Mouse (Mus musculus) testis, postnatal 14 days (tissue): ENCODE data around the gene Scarb1.
"Not testable (repeated sequence)": the region's sequence is repeated elsewhere in the genome, so short reads cannot be mapped to it uniquely, and the experiment has no call there.

Source experiments
- DNase-seq: peaks from one replicate; pipeline ENCODE4 v3.0.0; 2021; ENCODE audit warnings: low spot score

Scarb1 gene

GRCm38 (mm10) chr5:125340547-125341262 lies at the start of gene Scarb1:
Scarb1 (minus strand) TSS chr5:125341094.
- peak; percentile 87 for DNase-seq

DNA sequence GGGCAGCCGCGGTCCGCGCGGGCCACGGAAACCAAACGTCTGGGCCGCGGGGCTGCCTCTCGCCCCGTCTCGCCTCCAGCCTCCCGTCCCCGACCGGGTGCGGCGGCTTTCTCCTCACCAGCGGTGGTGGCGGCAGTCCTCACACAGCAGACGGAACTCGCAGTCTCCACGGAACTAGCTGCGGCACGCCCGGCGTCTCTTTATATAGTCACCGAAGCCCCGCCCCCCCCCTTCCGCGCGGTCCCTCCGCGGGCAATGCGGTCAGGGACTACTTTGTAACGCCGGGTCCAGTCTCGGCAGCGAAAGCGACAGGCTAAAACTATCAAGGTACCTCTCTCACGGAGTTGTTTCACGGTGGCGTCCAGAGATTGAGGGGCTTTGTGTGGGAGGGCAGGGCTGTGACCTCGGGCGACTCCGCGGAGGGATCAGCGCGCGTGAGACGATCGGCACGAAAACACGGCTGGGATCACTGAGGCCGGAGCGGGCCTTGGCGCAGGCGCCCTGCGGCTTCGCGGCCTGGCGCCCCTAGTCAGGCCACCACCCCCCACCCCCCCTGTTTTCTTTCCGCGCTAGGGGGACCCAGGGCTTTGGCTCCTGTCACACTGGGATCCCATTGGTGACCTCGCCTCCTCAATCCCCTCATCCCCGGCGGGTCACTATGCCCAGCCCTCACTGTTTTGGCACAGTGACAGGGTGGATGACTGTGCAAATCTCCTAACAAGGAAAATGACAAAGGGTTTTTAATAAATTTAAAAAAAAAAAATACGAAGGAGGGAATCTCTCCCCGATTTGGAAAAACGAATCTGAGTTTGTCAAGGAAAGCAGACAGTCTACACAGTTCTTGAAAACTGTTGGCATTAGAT lies 48.9 kb upstream of the Scarb1 start, which contains the start of gene Ubc:
TSS of gene Ubc (minus strand) at position 624 of the 863 bp plus-strand sequence.
- peak; percentile 86 for DNase-seq

DNA sequence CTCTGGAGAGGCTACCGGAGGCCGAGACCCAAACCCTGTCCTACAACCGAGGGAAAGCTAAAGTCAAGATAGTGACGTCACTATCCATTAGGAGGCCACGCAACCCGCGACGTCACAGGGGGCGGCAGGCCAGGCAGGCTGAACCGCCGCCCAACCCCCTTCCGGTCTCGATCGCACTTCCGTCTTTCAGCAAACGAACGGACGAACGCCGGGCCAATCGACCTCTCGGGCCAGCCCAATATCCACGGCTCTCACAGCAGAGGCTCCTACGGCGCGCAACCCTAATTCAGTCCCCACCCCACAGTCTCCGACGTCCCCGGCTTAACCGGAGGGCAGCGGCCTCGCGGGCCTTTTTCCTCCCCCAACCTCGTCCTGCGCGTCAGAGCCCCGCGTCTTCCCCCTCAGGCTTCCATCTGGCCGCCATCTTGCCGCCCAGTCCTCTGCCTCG lies 48.3 kb upstream of the Scarb1 start, which contains the start of gene Gm10382:
TSS of gene Gm10382 (plus strand) at position 192 of the 448 bp plus-strand sequence.
- DNase-seq = peak; percentile 84

GRCm38 (mm10) chr5:125388358-125389092 lies 47.6 kb upstream of the Scarb1 start:
- no peak for DNase-seq

GRCm38 (mm10) chr5:125387295-125387694 lies 46.4 kb upstream of the Scarb1 start:
- not testable (repeated sequence) for DNase-seq

GRCm38 (mm10) chr5:125385215-125385940 lies 44.5 kb upstream of the Scarb1 start:
- no peak for DNase-seq

DNA sequence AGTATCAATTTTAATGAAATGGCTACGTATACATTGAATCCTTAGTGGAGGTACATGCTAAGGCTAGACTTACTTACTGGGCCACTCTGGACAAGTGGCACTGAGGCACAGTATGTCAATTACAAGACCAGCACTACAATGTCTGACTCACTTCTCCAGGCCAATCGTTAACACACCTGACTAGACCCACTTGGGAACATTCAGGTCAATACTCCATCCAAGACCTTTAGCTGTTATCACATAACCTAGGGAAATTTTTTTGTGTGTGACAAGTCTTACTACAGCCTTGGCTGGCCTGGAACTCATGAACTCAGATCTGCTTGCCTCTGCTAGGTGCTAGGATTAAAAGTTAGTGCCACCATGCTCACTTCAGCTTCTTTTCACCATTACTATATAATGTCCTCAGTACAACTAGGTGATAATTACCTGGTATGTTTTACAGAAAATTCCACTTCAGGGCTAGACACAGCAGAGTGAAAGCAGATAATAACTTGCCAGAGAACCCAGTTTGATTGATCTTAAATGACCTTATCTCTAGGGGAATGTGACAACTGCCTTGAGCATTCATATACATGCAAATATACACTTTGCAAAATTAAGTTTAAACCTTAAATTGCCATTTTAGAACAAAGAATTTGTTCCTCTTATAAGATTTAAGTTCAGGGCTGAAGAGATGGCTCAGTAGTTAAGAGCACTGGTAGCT lies 43.8 kb upstream of the Scarb1 start:
- no peak for DNase-seq

DNA sequence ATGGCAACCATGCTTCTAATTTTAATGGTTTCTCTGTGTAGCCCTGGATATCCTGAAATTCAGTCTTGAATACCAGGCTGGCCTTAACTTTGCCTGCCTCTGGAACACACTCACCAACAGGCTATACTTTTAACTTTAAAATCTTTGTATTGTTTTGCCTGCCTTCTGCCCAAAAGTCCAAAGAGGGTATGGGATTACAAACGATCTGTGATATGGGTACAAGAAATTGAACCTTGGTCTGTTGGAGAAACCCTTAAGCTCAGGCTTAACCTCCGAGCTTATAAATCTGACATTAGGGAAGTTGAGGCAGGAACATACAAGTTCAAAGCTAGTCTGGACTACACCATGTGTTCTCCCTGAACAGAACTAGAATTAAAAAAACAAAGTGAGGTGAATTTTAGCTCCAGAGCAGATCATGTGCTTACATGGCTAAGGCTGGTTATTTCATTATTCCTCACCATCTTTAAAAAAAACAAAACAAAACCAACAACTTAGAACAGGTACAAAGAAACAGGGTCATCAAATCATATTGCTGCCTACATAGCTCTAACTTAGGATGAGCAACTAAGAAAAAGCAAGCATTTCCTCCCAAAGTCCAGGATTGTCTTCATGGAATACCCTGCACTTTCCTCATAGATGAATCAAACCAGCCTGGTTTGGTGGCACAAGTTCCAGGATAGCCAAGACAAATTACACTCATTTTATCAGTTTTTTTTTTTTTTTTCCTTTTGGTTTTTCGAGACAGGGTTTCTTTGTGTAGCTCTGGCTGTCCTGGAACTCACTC lies 42.9 kb upstream of the Scarb1 start:
- no peak for DNase-seq

DNA sequence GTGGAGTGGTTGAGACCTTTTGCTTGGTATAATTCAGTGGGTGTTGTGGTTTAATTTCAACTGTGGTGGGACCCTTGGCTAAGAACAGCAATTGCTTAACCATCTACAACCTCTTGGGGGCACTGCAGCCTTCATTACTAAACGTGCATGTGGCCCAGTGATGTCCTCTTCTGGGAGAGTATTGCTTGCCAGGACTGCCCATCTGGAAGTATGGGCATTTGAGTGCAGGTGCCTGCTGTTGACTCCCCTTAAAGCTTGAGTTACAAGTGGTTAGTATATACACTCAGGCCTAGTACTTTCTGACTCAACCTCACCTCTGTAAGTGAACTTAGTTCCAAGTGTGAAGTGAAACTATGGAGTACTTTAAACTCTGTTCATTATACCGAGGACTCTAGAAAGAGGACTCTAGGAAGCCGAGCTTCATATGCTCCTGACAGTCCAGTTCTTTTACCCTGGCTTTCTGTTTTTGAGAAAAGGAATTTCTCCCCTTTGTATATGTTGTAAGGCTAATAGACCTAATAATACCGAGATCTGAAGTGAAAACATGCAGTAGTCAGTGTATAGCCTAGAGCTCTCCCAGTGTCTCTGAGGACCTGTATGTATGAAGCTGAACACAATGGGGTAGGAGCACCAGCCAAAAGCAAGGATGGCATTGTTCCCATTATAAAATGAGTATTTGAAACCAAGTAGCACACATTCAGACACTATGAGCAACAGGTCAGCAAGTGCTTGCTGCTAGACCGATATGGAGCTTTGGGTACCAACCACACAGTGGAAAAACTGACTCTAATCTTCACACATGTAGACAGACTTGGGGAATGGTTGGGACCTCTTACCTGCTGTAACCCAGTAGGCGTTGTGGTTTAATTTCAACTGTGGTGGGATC lies 42.0 kb upstream of the Scarb1 start:
- no peak for DNase-seq

DNA sequence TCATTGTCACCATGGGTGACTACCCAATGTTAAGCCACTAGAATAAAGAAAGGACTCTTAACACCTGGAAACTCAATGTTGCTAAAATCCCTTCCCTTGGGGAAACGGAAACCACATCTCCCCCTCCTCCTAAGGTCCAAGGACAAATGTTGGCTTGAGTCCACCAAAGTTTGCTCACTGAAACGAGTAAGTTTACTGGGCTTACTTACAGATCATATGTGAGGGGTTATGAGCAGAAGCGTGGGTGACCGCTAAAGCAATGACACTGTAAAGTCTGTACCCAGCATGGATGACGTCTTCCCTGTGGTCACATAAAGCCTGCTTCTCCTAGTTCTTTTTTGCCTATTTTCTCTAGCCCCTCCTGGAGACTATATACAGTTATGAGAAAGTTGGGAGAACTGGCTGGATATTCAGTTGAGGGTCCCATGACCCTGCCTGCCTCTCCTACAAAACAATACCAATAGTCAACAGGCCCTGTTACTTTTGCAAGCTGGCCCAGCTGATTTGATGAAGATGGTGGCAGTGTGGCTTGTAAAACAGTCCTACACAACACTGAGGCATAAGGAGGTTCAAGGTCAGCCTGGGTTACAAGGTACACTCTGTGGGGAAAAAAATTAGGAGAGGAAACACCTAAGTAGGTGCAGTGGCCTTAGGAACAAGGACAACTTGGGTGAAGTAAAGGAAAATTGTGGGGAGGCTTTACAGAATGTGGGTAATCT lies 41.2 kb upstream of the Scarb1 start:
- no peak for DNase-seq

- DNase-seq = no peak
These were observed 38.0 kb upstream of the Scarb1 start for GRCm38 (mm10) chr5:125378919-125379318.

- no peak for DNase-seq
These were observed 36.3 kb upstream of the Scarb1 start for GRCm38 (mm10) chr5:125377214-125377613.

DNA sequence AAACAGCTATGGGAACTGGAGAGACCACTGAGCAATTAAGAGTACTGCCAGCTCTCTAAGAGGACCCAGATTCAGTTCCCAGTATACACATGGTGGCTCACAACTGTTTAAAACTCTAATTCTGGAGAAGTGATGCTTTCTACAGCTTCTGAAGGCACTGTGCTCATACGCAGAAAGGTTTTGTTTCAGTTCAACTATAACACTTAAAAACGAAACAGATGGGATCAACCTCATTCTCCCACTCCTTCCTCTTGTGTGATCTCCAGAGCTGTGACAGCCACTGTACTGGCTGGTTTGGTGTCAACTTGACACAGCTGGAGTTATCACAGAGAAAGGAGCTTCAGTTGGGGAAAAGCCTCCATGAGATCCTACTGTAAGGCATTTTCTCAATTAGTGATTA lies 35.0 kb upstream of the Scarb1 start:
- no peak for DNase-seq

DNA sequence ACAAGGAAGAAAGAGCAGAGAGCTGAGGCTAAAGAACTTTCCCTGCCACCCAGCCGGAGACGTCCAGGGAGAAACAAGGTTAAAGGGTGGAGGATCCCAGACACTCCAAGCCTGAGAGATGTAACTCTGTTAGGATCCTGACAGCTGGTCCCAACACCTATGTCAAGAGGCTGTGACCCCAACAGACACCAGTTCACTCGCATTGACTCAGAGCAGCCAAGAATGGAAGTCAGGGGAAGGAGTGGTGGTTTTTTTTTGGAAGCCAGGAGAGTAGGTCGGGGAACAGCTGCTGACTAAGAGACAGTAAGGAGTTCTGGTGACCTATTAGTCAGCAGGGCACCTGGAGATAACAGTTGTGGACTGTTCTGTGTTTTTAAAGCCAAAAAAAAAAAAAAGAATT lies 31.1 kb upstream of the Scarb1 start:
- DNase-seq = no peak

- no peak for DNase-seq
These were observed 30.2 kb upstream of the Scarb1 start for GRCm38 (mm10) chr5:125370950-125371693.

- DNase-seq = no peak
These were observed 27.7 kb upstream of the Scarb1 start for GRCm38 (mm10) chr5:125368568-125368967.

DNA sequence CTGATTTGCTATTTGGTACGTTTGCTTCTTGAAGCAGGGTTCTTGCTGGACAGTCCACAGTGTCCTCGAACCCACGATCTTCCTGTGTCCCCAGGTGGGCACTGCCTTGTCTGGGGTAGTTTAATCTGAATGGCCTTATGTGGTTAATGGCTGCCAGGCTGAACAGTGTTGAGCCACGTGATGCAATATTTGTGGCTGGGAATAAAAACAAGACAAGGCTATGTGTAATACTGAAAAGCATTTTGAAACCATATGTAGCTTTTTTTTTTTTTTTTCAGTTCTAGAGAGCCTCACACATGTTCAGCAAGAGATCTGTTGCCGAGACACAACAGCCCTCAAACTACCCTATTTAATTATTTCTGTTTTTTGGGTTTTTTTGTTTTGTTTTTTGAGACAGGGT lies 27.3 kb upstream of the Scarb1 start:
- DNase-seq = no peak
